Mouse (Mus musculus): ENCODE measurements around the gene Angel1.

DNA sequence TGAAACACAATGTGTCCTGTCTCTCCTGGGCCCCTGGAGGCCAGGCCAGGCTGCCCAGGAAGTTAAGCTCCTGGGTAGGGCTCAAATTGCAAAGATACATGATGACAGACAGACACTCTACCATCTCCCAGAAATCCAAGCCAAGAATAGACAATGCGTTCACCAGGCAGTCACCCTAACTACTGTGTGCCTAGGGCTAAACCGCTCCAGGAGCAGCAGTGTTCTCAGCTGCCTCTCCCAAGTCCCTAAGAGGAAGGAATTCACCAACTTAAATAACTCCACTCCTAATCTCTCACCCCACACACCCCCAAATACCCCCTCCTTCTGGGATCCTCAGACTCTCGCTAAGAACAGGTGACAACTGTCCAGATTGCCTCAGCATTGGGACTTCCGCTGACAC lies 54.2 kb downstream of the Angel1 start:
- no peak for TF ChIP-seq CTCF (IDR thresholded peaks at IDR 0.05; ENCODE audit: low read depth, low read length)
- no peak for TF ChIP-seq POLR2A (IDR thresholded peaks at IDR 0.05; ENCODE audit: insufficient read depth, low read length)
- TF ChIP-seq EP300 (IDR thresholded peaks at IDR 0.05; ENCODE audit: insufficient read depth, low read depth, low read length): no peak
